Mouse (Mus musculus) embryonic fibroblast, embryonic 13.5 days (primary cell): ENCODE data around the gene Mprip.

Experiments
- CTCF ChIP-seq: IDR thresholded peaks from 2 replicates; pipeline ENCODE4 v1.5.1; 2011; ENCODE audit warnings: mild to moderate bottlenecking, control low read depth, low read length, moderate library complexity, borderline replicate concordance; ENCODE audit not compliant: insufficient read depth
- POLR2A ChIP-seq: IDR thresholded peaks from 2 replicates; pipeline ENCODE4 v1.6.1; 2011; ENCODE audit warnings: low read depth, mild to moderate bottlenecking, control low read depth, low read length, moderate library complexity

- TF ChIP-seq CTCF (no peak), POLR2A (no peak)
Observed at GRCm38 (mm10) chr11:59813276-59813675, 152.2 kb downstream of the Mprip start.
